Mouse (Mus musculus) heart, adult 11 months (tissue): ENCODE measurements around the gene Rap1gds1.

ENCODE experiments used
- DNase-seq: peaks from one replicate; pipeline ENCODE4 v3.0.0; 2022

Rap1gds1 gene

DNA sequence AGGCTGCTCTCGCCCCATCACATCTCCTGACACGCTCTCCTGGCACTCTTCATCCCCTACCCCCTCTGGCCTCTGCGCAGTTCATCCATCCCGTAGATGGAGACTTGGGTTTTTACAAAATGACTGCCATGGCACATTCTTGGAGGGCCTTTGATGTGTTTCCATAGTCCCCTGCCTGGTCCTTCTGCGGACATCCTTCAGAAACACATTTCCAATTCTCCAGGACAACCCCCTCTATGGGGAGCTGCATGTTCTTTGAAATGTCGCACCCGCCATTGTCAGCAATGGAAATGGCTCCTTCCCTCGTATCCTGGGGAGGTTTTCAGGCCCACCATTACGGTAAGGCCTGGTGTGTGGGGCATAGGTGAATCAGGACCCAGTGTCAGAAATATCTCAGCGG is 198.6 kb downstream of the Rap1gds1 start:
- peak; percentile 79 for DNase-seq

DNA sequence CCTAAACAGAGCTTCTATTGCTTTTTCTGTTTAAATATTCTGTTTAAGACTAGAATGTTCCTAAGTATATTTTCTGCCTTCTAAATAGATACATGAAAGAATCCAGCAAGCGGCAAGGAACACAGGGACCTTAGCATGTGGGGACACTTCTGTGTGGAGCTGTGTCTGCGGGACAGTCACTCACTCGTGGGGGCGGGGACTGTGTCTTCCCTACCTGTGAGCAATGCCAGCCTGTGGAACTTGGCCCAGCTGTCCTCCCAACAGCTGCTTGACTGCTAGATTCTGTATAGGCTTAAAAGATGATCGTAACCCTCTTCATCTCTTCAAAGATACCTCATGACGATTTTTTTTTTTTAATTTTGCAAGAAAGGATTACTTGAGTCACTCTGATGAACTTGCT is 199.1 kb downstream of the Rap1gds1 start:
- no peak for DNase-seq
